Mouse (Mus musculus) forebrain, embryonic 14.5 days (tissue): ENCODE measurements around the gene Ano10. TPM values are rescaled to one million over a fixed set of nuclear protein-coding genes. Genes with fewer than 3 reads are reported as not detected.
A peak's percentile ranks its signal among the peaks of the same experiment; 100 is the strongest.
"Not testable (repeated sequence)": the region's sequence is repeated elsewhere in the genome, so short reads cannot be mapped to it uniquely, and the experiment has no call there.

Experiments used
- ATAC-seq: fragments of 200-750 bp; cut with Nextera tagmentation; 2 replicates; pipeline ENCODE4 v1.8.0; 2017; ENCODE audit warnings: mild to moderate bottlenecking, moderate library complexity
- DNase-seq: peaks from one replicate; pipeline ENCODE4 v3.0.0-alpha.2; 2015; ENCODE audit warnings: low spot score
- H3K27ac ChIP-seq: fragments of 300-500 bp; sonication (generic); 2 replicates; pipeline ENCODE4 v1.5.1; 2014; ENCODE audit warnings: low read depth, mild to moderate bottlenecking, control low read depth, low read length, moderate library complexity
- H3K27me3 ChIP-seq: fragments of 300-500 bp; sonication (generic); replicated peaks from 2 replicates; pipeline ENCODE4 v1.6.1; 2014; ENCODE audit warnings: low read length, control low read depth, mixed read lengths; ENCODE audit not compliant: control insufficient read depth, insufficient read depth
- H3K36me3 ChIP-seq: fragments of 300-500 bp; sonication (generic); 2 replicates; pipeline ENCODE4 v1.6.1; 2014; ENCODE audit warnings: low read length, control low read depth; ENCODE audit not compliant: control insufficient read depth, insufficient read depth
- H3K4me1 ChIP-seq: fragments of 300-500 bp; sonication (generic); 2 replicates; pipeline ENCODE4 v1.6.1; 2014; ENCODE audit warnings: antibody characterized with exemption, low read length, control low read depth; ENCODE audit not compliant: control insufficient read depth, insufficient read depth
- H3K4me2 ChIP-seq: fragments of 300-500 bp; sonication (generic); 2 replicates; pipeline ENCODE4 v1.6.1; 2014; ENCODE audit warnings: mild to moderate bottlenecking, control low read depth, low read length
- H3K4me3 ChIP-seq: fragments of 300-500 bp; sonication (generic); 2 replicates; pipeline ENCODE4 v1.5.1; 2014; ENCODE audit warnings: low read depth, low read length, control low read depth
- H3K9ac ChIP-seq: fragments of 300-500 bp; sonication (generic); 2 replicates; pipeline ENCODE4 v1.6.1; 2014; ENCODE audit warnings: mild to moderate bottlenecking, low read length, control low read depth, moderate library complexity
- H3K9me3 ChIP-seq: fragments of 300-500 bp; sonication (generic); replicated peaks from 2 replicates; pipeline ENCODE4 v1.6.1; 2016; ENCODE audit warnings: low read length, control low read depth, mixed read lengths; ENCODE audit not compliant: control insufficient read depth
- WGBS: fragments of 180-500 bp; shearing (Covaris S2); extraction: QIAGEN DNeasy Blood & Tissue Kit; methylation state at CpG from one replicate; pipeline ENCODE4 v1.1.7; 2014; 5-methylcytosine and 5-hydroxymethylcytosine counted together
- polyA plus RNA-seq: library from polyadenylated mRNA; unstranded; fragments of >200 nt; fragmentation: Nextera tagmentation; extraction: Ambion mirVana; gene quantifications from 2 replicates; pipeline ENCODE4 v1.2.1, GENCODE M21; 2014

The Ano10 gene
- polyA plus RNA-seq, 1 experiment from 2014 or later = 45.2 TPM

DNA sequence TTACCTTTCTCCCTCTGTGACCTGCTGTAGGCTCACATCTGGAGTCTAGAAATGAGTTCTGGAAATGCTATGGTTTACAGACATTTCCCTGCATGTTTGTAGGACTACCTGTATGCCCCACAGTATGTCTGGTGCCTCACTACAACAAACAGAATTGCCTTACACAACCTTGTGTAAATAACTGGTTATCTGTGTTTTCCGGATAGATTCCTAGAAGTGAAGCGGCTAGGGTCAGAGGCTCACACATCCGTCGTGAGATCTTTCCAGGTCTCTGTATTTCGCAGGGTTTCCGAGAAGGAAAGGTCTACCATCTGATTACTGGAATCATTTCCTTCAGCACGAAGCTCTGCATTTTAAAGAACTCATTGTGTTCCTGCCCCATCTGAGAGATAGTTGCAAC lies 22.3 kb upstream of the Ano10 start:
- ATAC-seq (no peak), DNase-seq (no peak)

DNA sequence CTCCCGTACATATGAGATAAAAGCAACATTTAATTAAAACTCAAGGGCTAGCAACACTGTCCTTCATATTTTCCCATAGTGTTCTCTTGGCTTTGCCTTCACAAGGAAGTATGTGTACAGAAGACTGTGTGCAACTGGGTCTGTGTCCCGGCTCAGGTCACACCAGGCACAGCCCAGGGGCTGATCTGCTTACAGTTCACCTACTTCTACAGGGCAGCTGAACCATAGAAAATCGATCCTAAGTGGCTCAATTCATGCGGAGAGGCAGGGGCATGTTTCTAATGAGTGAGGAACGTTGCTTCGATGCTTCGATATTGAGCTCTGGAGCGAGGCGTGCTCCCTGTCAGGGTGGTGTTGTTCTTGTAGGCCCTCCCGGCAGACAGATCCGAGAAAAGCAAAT lies 21.3 kb upstream of the Ano10 start:
- Histone ChIP-seq H3K27me3 (no peaks in the 10 kb centered on the region), H3K4me2 (no peak overlapping the region), H3K4me1 (no peaks in the 10 kb centered on the region), H3K27ac (no peak overlapping the region), H3K36me3 (no peaks in the 10 kb centered on the region), H3K9ac (no peak overlapping the region), H3K9me3 (no peaks in the 10 kb centered on the region), H3K4me3 (no peak overlapping the region)
- no peak for DNase-seq
- no peak for ATAC-seq
- 66% methylated on average over 11 of the region's 11 CpGs for WGBS

More for the DNA sequence above, 22.3 kb upstream of the Ano10 start:
- 94% methylated on average over 7 of the region's 7 CpGs for WGBS
- Histone ChIP-seq H3K9ac (no peak overlapping the region), H3K4me3 (no peak overlapping the region), H3K4me1 (no peaks in the 10 kb centered on the region), H3K4me2 (no peak overlapping the region), H3K36me3 (no peaks in the 10 kb centered on the region), H3K27ac (no peak overlapping the region), H3K9me3 (no peaks in the 10 kb centered on the region), H3K27me3 (no peaks in the 10 kb centered on the region)

DNA sequence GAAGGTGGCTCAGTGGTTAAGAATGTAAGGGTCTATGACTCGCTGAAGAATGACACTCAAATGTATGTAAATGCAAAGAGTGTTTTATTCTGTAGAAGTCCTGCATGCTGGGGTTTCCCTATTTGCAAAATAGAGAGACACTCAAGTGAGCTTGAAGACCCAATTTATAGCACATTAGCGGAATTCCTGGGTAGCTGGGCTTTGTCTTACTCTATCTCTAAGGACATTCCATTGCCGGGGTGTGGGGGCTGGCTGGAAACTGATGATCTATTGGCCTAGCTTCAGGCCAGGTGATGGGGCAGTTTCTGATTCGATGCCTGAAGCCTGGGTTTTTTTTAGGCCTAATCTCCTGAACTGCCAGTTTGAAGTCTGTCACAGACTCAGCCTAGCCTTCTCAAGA lies 20.7 kb upstream of the Ano10 start:
- H3K27me3 ChIP-seq = no peaks in the 10 kb centered on the region
- H3K4me1 ChIP-seq = no peaks in the 10 kb centered on the region
- no peak overlapping the region for H3K4me3 ChIP-seq
- DNase-seq (no peak), ATAC-seq (no peak)
- H3K27ac ChIP-seq = no peak overlapping the region
- no peak overlapping the region for H3K4me2 ChIP-seq
- H3K9me3 ChIP-seq = no peaks in the 10 kb centered on the region
- H3K9ac ChIP-seq = no peak overlapping the region
- WGBS = 73% methylated on average over 4 of the region's 4 CpGs
- H3K36me3 ChIP-seq = no peaks in the 10 kb centered on the region

DNA sequence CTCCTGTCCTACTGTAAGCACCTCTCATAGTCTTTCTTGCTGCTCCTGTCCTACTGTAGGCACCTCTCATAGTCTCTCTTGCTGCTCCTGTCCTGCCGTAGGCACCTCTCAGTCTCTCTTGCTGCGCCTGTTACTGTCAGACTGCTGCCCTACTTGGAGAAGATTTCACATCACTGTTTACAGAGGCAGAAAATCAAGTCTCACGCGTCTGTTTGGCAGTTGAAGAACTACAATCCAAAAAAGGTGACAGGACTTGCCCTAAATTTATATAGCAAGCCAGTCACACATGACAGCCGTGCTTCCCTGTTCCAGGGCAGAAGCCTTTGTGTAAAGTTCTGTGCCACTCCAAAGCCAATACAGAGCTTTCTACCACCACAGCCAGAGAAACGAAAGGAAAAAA lies 20.2 kb upstream of the Ano10 start:
- H3K36me3 ChIP-seq = no peaks in the 10 kb centered on the region
- H3K27ac ChIP-seq = no peak overlapping the region
- 88% methylated on average over 6 of the region's 6 CpGs for WGBS
- H3K4me3 ChIP-seq = no peak overlapping the region
- H3K9me3 ChIP-seq = no peaks in the 10 kb centered on the region
- H3K4me2 ChIP-seq = no peak overlapping the region
- H3K4me1 ChIP-seq = no peaks in the 10 kb centered on the region
- no peak overlapping the region for H3K9ac ChIP-seq
- no peaks in the 10 kb centered on the region for H3K27me3 ChIP-seq
- ATAC-seq (no peak), DNase-seq (no peak)

DNA sequence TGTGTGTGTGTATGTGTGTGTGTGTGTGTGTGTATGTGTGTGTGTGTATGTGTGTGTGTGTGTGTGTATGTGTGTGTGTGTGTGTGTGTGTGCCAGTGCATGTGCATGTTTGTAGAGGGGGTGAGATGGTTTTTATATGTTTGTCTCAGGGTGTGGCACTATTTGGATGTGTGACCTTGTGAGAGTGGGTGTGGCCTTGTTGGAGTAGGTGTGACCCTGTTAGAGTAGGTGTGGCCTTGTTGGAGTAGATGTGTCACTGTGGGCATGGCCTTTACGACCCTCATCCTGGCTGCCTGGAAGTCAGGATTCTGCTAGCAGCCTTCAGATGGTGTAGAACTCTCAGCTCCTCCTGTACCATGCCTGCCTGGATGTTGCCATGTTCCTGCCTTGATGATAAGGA lies 18.9 kb upstream of the Ano10 start:
- not testable (repeated sequence) for ATAC-seq, H3K9ac ChIP-seq, H3K36me3 ChIP-seq, H3K4me1 ChIP-seq, H3K27me3 ChIP-seq, H3K27ac ChIP-seq, H3K4me3 ChIP-seq, H3K4me2 ChIP-seq, DNase-seq, H3K9me3 ChIP-seq
- 48% methylated on average over 1 of the region's 1 CpGs for WGBS

DNA sequence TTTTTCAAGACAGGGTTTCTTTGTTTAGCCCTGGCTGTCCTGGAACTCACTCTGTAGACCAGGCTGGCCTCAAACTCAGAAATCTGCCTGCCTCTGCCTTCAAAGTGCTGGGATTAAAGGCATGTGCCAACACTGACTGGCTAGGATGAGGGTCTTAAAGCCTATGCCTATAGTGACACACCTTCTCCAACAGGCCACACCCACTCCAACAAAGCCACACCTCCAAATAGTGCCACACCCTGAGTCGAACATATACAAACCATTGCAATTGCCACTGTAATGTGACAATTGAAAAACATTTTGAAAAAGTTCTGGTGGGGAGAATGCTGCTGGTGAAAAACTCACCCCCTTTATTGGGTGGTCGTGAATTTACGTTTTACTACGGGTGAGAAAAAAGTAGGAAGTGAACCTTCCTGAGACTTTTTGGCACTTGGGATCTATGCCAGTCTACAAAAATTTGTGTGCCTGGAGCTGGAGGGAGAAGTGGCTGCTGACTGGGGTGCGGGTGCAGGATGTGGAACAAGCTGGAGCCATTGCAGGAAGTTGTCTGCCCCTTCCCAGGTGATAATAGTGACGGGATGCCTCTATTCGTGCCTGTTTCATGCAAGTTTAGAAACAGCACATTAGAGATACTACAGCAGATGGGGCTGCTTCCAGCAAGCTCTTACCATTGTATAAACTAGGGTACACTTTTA lies 18.2 kb upstream of the Ano10 start:
- no peak overlapping the region for H3K9ac ChIP-seq
- no peaks in the 10 kb centered on the region for H3K4me1 ChIP-seq
- DNase-seq = no peak
- WGBS = 89% methylated on average over 7 of the region's 7 CpGs
- no peak for ATAC-seq
- H3K27me3 ChIP-seq = no peaks in the 10 kb centered on the region
- H3K4me3 ChIP-seq = no peak overlapping the region
- no peaks in the 10 kb centered on the region for H3K36me3 ChIP-seq
- no peaks in the 10 kb centered on the region for H3K9me3 ChIP-seq
- H3K27ac ChIP-seq = no peak overlapping the region
- H3K4me2 ChIP-seq = no peak overlapping the region

DNA sequence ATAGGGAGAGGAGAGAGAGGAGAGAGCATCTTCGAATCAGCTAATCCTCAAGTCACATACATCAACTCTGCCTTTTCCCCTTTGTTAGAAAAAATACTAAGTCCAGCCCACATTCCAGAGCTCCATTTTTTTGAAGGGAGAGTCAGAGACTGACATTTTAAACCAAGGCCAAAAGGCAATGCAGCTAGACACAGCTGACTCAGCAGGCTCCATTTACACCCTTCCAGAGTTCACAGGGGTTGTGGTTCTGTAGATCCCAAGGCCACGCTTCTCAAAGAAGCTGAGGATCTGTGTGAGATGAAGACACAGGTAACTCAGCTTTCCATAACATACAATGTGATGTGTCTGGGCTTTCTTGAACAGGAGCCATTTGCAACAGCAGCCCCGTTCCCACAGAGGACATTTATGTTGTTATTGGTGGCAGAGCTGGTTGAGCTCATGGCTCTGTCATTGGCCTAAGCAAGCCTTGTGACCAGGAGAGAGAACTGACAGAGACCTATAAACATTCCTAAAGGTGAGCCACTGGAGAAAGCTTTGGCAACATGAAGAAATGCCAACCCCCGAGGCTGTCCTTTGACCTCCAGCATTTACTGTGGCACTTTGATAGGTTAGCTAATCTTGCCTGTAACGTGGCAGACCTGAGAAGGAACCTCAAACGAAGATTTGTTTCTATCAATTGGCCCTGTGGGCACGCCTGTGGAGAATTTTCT lies 17.0 kb upstream of the Ano10 start:
- no peaks in the 10 kb centered on the region for H3K27me3 ChIP-seq
- no peaks in the 10 kb centered on the region for H3K36me3 ChIP-seq
- peak overlapping the region; percentile 38; the same call in 1 of the 2 replicates for H3K9ac ChIP-seq
- DNase-seq (peak; percentile 8), ATAC-seq (0 out of 2 replicates have a peak, but pooled peaks have one; percentile 7)
- peak overlapping the region; percentile 28 for H3K4me3 ChIP-seq
- no peaks in the 10 kb centered on the region for H3K4me1 ChIP-seq
- no peak overlapping the region for H3K27ac ChIP-seq
- H3K9me3 ChIP-seq = no peaks in the 10 kb centered on the region
- H3K4me2 ChIP-seq = peak overlapping the region; percentile 48
- 76% methylated on average over 7 of the region's 7 CpGs for WGBS

DNA sequence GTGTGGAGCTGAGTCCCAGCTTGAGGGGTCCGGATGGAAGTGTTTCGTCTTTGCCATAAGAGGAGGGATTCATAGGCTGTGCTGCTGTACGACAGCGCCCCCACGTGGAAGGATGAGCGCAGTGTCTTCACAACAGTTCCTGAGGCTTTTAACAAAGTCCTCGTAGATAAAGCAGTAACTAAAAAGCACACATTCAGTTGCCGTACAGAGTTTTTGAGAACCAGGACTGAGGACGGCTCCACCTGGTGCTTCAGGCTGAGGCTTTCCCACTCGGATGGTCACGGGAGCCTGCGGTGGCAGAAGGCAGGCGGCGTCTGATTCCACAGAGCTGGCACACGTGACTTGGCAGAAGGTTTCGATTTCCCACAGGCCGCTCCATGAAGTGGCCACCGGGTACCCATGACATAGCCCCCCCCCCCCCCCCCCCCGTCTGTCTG lies 16.4 kb upstream of the Ano10 start:
- DNase-seq (peak; percentile 90), ATAC-seq (peak; percentile 95)
- Histone ChIP-seq H3K4me3 (peak overlapping the region; percentile 28), H3K27ac (no peak overlapping the region), H3K4me2 (peak overlapping the region; percentile 48), H3K9me3 (no peaks in the 10 kb centered on the region), H3K36me3 (no peaks in the 10 kb centered on the region), H3K9ac (peak overlapping the region; percentile 38; the same call in 1 of the 2 replicates), H3K4me1 (no peaks in the 10 kb centered on the region), H3K27me3 (no peaks in the 10 kb centered on the region)
- 7% methylated on average over 18 of the region's 19 CpGs for WGBS
